Mouse (Mus musculus) embryonic facial prominence, embryonic 14.5 days (tissue): ENCODE measurements around the gene Fam243. TPM values are rescaled to one million over a fixed set of nuclear protein-coding genes. Genes with fewer than 3 reads are reported as not detected.

ENCODE experiments used
- ATAC-seq: fragments of 200-750 bp; cut with Nextera tagmentation; 2 replicates; pipeline ENCODE4 v1.8.0; 2017; ENCODE audit warnings: low read depth, moderate number of reproducible peaks, moderate TSS enrichment
- DNase-seq: peaks from one replicate; pipeline ENCODE4 v3.0.0-alpha.2; 2015; ENCODE audit warnings: low spot score
- H3K27ac ChIP-seq: fragments of 300-500 bp; sonication (generic); replicated peaks from 2 replicates; pipeline ENCODE4 v1.5.1; 2014; ENCODE audit warnings: low read depth, mild to moderate bottlenecking, low read length, moderate library complexity
- H3K27me3 ChIP-seq: fragments of 300-500 bp; sonication (generic); replicated peaks from 2 replicates; pipeline ENCODE4 v1.6.1; 2014; ENCODE audit warnings: low read length; ENCODE audit not compliant: control insufficient read depth, insufficient read depth
- H3K36me3 ChIP-seq: fragments of 300-500 bp; sonication (generic); 2 replicates; pipeline ENCODE4 v1.6.1; 2014; ENCODE audit warnings: low read length, mixed read lengths; ENCODE audit not compliant: control insufficient read depth, insufficient read depth
- H3K4me1 ChIP-seq: fragments of 300-500 bp; sonication (generic); 2 replicates; pipeline ENCODE4 v1.6.1; 2014; ENCODE audit warnings: antibody characterized with exemption, low read length; ENCODE audit not compliant: control insufficient read depth, insufficient read depth
- H3K4me2 ChIP-seq: fragments of 300-500 bp; sonication (generic); 2 replicates; pipeline ENCODE4 v1.6.1; 2014; ENCODE audit warnings: low read depth, mild to moderate bottlenecking, low read length, moderate library complexity, mixed read lengths
- H3K4me3 ChIP-seq: fragments of 300-500 bp; sonication (generic); 2 replicates; pipeline ENCODE4 v1.5.1; 2014; ENCODE audit warnings: low read depth, mild to moderate bottlenecking, low read length
- H3K9ac ChIP-seq: fragments of 300-500 bp; sonication (generic); 2 replicates; pipeline ENCODE4 v1.6.1; 2014; ENCODE audit warnings: low read depth, mild to moderate bottlenecking, low read length, moderate library complexity, mixed read lengths
- H3K9me3 ChIP-seq: fragments of 300-500 bp; sonication (generic); 2 replicates; pipeline ENCODE4 v1.6.1; 2016; ENCODE audit warnings: low read length; ENCODE audit not compliant: control insufficient read depth
- WGBS: fragments of 180-500 bp; shearing (Covaris S2); extraction: QIAGEN DNeasy Blood & Tissue Kit; methylation state at CpG from one replicate; pipeline ENCODE4 v1.1.7; 2014; 5-methylcytosine and 5-hydroxymethylcytosine counted together
- polyA plus RNA-seq: library from polyadenylated mRNA; unstranded; fragments of >200 nt; fragmentation: Nextera tagmentation; extraction: Ambion mirVana; gene quantifications from 2 replicates; pipeline ENCODE4 v1.2.1, GENCODE M21; 2014

Gene Fam243
- polyA plus RNA-seq, 1 experiment from 2014 or later, result not detected

- no peaks in the 10 kb centered on the region for H3K36me3 ChIP-seq
- H3K4me1 ChIP-seq, result peaks cover 27% of the 10 kb centered on the region
- WGBS, result 81% methylated on average over 5 of the region's 5 CpGs
- H3K9ac ChIP-seq, result no peak overlapping the region
- H3K27me3 ChIP-seq, result peaks cover 7% of the 10 kb centered on the region; the same call in 1 of the 2 replicates
- no peaks in the 10 kb centered on the region for H3K9me3 ChIP-seq
- ATAC-seq, result no peak
- H3K27ac ChIP-seq, result no peak overlapping the region
- no peak for DNase-seq
- H3K4me2 ChIP-seq, result no peak overlapping the region
- H3K4me3 ChIP-seq, result no peak overlapping the region
Observed at GRCm38 (mm10) chr16:92355366-92355765, 34.1 kb upstream of the Fam243 start.

- no peaks in the 10 kb centered on the region for H3K9me3 ChIP-seq
- no peak overlapping the region for H3K27ac ChIP-seq
- no peak overlapping the region for H3K4me3 ChIP-seq
- ATAC-seq (0 out of 2 replicates have a peak, but pooled peaks have one; percentile 35), DNase-seq (peak; percentile 50)
- 28% methylated on average over 2 of the region's 2 CpGs for WGBS
- peaks cover 23% of the 10 kb centered on the region for H3K4me1 ChIP-seq
- no peak overlapping the region for H3K4me2 ChIP-seq
- H3K9ac ChIP-seq, result no peak overlapping the region
- no peaks in the 10 kb centered on the region for H3K36me3 ChIP-seq
- peaks cover 7% of the 10 kb centered on the region; the same call in 1 of the 2 replicates for H3K27me3 ChIP-seq
Observed at GRCm38 (mm10) chr16:92353897-92354296, 32.7 kb upstream of the Fam243 start.

- Histone ChIP-seq H3K4me3 (no peak overlapping the region), H3K27me3 (peaks cover 7% of the 10 kb centered on the region; the same call in 1 of the 2 replicates), H3K27ac (no peak overlapping the region), H3K9ac (no peak overlapping the region), H3K4me1 (peaks cover 19% of the 10 kb centered on the region), H3K4me2 (no peak overlapping the region), H3K36me3 (no peaks in the 10 kb centered on the region), H3K9me3 (no peaks in the 10 kb centered on the region)
- DNase-seq (no peak), ATAC-seq (no peak)
- 80% methylated on average over 12 of the region's 12 CpGs for WGBS
Observed at GRCm38 (mm10) chr16:92353295-92353694, 32.1 kb upstream of the Fam243 start.

- no peak for DNase-seq
- ATAC-seq, result no peak
- Histone ChIP-seq H3K4me2 (no peak overlapping the region), H3K4me3 (no peak overlapping the region), H3K27me3 (no peaks in the 10 kb centered on the region), H3K9me3 (no peaks in the 10 kb centered on the region), H3K9ac (no peak overlapping the region), H3K4me1 (peaks cover 5% of the 10 kb centered on the region; the same call in 1 of the 2 replicates), H3K27ac (no peak overlapping the region), H3K36me3 (no peaks in the 10 kb centered on the region)
- WGBS, result 78% methylated on average over 12 of the region's 12 CpGs
Observed at GRCm38 (mm10) chr16:92348941-92349340, 27.7 kb upstream of the Fam243 start.

- 65% methylated on average over 12 of the region's 13 CpGs for WGBS
- no peak for DNase-seq
- ATAC-seq, result no peak
Observed at GRCm38 (mm10) chr16:92346297-92346916, 25.2 kb upstream of the Fam243 start.

GRCm38 (mm10) chr16:92345177-92345576 is 23.9 kb upstream of the Fam243 start:
- Histone ChIP-seq H3K27me3 (no peaks in the 10 kb centered on the region), H3K4me3 (no peak overlapping the region), H3K27ac (no peak overlapping the region), H3K9me3 (no peaks in the 10 kb centered on the region), H3K4me2 (no peak overlapping the region), H3K36me3 (no peaks in the 10 kb centered on the region), H3K9ac (no peak overlapping the region), H3K4me1 (no peaks in the 10 kb centered on the region)
- 72% methylated on average over 11 of the region's 11 CpGs for WGBS
- no peak for DNase-seq
- ATAC-seq, result no peak

More at GRCm38 (mm10) chr16:92346297-92346916, 25.2 kb upstream of the Fam243 start:
- H3K27me3 ChIP-seq, result no peaks in the 10 kb centered on the region
- no peaks in the 10 kb centered on the region for H3K9me3 ChIP-seq
- no peak overlapping the region for H3K9ac ChIP-seq
- no peak overlapping the region for H3K4me2 ChIP-seq
- H3K4me3 ChIP-seq, result no peak overlapping the region
- no peaks in the 10 kb centered on the region for H3K36me3 ChIP-seq
- H3K27ac ChIP-seq, result no peak overlapping the region
- H3K4me1 ChIP-seq, result no peaks in the 10 kb centered on the region

- no peaks in the 10 kb centered on the region for H3K9me3 ChIP-seq
- peak; percentile 85 for DNase-seq
- peak; percentile 79 for ATAC-seq
- no peak overlapping the region for H3K27ac ChIP-seq
- WGBS, result 26% methylated on average over 27 of the region's 27 CpGs
- no peaks in the 10 kb centered on the region for H3K36me3 ChIP-seq
- H3K4me1 ChIP-seq, result no peaks in the 10 kb centered on the region
- no peak overlapping the region for H3K9ac ChIP-seq
- peaks cover 4% of the 10 kb centered on the region; the same call in 1 of the 2 replicates for H3K27me3 ChIP-seq
- H3K4me3 ChIP-seq, result 0 out of 2 replicates have a peak overlapping the region, but pooled peaks have one; percentile 2
- peak overlapping the region; percentile 40 for H3K4me2 ChIP-seq
Observed at GRCm38 (mm10) chr16:92340612-92341511, 19.6 kb upstream of the Fam243 start.

- Histone ChIP-seq H3K4me1 (no peaks in the 10 kb centered on the region), H3K9ac (no peak overlapping the region; the same call in 1 of the 2 replicates), H3K9me3 (no peaks in the 10 kb centered on the region), H3K27me3 (peaks cover 4% of the 10 kb centered on the region; the same call in 1 of the 2 replicates), H3K36me3 (no peaks in the 10 kb centered on the region), H3K4me2 (peak overlapping the region; percentile 40), H3K4me3 (no peak overlapping the region), H3K27ac (0 out of 2 replicates have a peak overlapping the region, but pooled peaks have one; percentile 28)
- WGBS, result 5% methylated on average over 9 of the region's 9 CpGs
- DNase-seq (peak; percentile 91), ATAC-seq (peak; percentile 51; the same call in 1 of the 2 replicates)
Observed at GRCm38 (mm10) chr16:92336280-92336679, 15.0 kb upstream of the Fam243 start.
